Mouse (Mus musculus) lung, adult 2 months (tissue): ENCODE measurements around the gene Exph5.

Experiments
- CTCF ChIP-seq: fragments of 200-500 bp; IDR thresholded peaks from 2 replicates; pipeline ENCODE4 v1.5.1; 2011; ENCODE audit warnings: mild to moderate bottlenecking, low read length, control low read depth; ENCODE audit not compliant: insufficient read depth
- POLR2A ChIP-seq: fragments of 200-500 bp; IDR thresholded peaks from 2 replicates; pipeline ENCODE4 v1.6.1; 2011; ENCODE audit warnings: low read depth, mild to moderate bottlenecking, control low read depth, low read length, borderline replicate concordance; ENCODE audit errors: extremely low read depth

- no peak for TF ChIP-seq POLR2A
- TF ChIP-seq CTCF: no peak
These were observed 99.2 kb downstream of the Exph5 start for GRCm38 (mm10) chr9:53400696-53401095.
